7 mouse cellular contexts compared by ENCODE assay signal in genomic region chr13:49189970-49190870, GRCm38 (mm10). TPM values are rescaled to one million over a fixed set of nuclear protein-coding genes. Genes with fewer than 3 reads are reported as not detected.
DNase-seq lines count a peak whose midpoint lies in the region; ATAC-seq and TF ChIP-seq lines count a peak whose summit lies in the region.

No protein-coding gene starts in this region.

- H3K9ac ChIP-seq in heart, embryonic 12.5 days = peak overlapping the region; percentile 8; the same call in 1 of the 2 replicates
- 0 out of 2 replicates have a peak overlapping the region, but pooled peaks have one; percentile 8 for H3K9ac ChIP-seq in kidney, postnatal 0 days (ENCODE audit: low read depth, low read length)
- no peak overlapping the region for H3K9ac ChIP-seq in lung, postnatal 0 days (replicated peaks; ENCODE audit: low read depth)

- H3K4me1 ChIP-seq in bone marrow, adult 2 months (ENCODE audit: control insufficient read depth, insufficient read depth, low read length) = peaks cover 15% of the 10 kb centered on the region
- peaks cover 57% of the 10 kb centered on the region for H3K4me1 ChIP-seq in heart, embryonic 12.5 days (replicated peaks)
- peaks cover 45% of the 10 kb centered on the region for H3K4me1 ChIP-seq in kidney, postnatal 0 days (replicated peaks; ENCODE audit: insufficient read depth, low read length)
- H3K4me1 ChIP-seq in lung, postnatal 0 days (ENCODE audit: insufficient read depth, low read depth, low read length) = peaks cover 24% of the 10 kb centered on the region

- TF ChIP-seq EP300 in lung, postnatal 0 days (IDR thresholded peaks at IDR 0.05) = peak; percentile 83

- DNase-seq in kidney, postnatal 0 days (ENCODE audit: low spot score) = peak; percentile 45
- DNase-seq in lung, postnatal 0 days (ENCODE audit: low spot score) = peak; percentile 62
- no peak for DNase-seq in retina, postnatal 1 day
- no peak for DNase-seq in ovary, postnatal 14 days (ENCODE audit: low spot score)
- no peak for DNase-seq in layer of hippocampus, adult 2 months (ENCODE audit: low spot score in 2 of 2)

- ATAC-seq in heart, embryonic 12.5 days (ENCODE audit: insufficient number of reproducible peaks, low FRiP score) = no peak
- ATAC-seq in kidney, postnatal 0 days (replicated peaks; ENCODE audit: low FRiP score, low read depth) = no peak
- peak; percentile 27 for ATAC-seq in lung, postnatal 0 days

- H3K4me3 ChIP-seq in bone marrow, adult 2 months (replicated peaks; ENCODE audit: control insufficient read depth, low read depth, low read length) = no peak overlapping the region
- H3K4me3 ChIP-seq in heart, embryonic 12.5 days = no peak overlapping the region
- no peak overlapping the region for H3K4me3 ChIP-seq in kidney, postnatal 0 days (replicated peaks; ENCODE audit: low read depth, low read length)
- H3K4me3 ChIP-seq in lung, postnatal 0 days (ENCODE audit: low read depth, low read length) = no peak overlapping the region
- H3K4me3 ChIP-seq in layer of hippocampus, adult 2 months = no peak overlapping the region

- H3K27me3 ChIP-seq in heart, embryonic 12.5 days (replicated peaks) = no peaks in the 10 kb centered on the region
- no peaks in the 10 kb centered on the region for H3K27me3 ChIP-seq in kidney, postnatal 0 days (ENCODE audit: insufficient read depth, low read length)
- H3K27me3 ChIP-seq in lung, postnatal 0 days (replicated peaks; ENCODE audit: insufficient read depth, low read length) = no peaks in the 10 kb centered on the region

- H3K4me2 ChIP-seq in heart, embryonic 12.5 days = peak overlapping the region; percentile 11
- H3K4me2 ChIP-seq in kidney, postnatal 0 days (ENCODE audit: low read length) = peak overlapping the region; percentile 10; the same call in 1 of the 2 replicates
- H3K4me2 ChIP-seq in lung, postnatal 0 days (replicated peaks; ENCODE audit: low read depth, low read length) = no peak overlapping the region

- H3K27ac ChIP-seq in bone marrow, adult 2 months (ENCODE audit: control insufficient read depth, insufficient read depth, low read depth, low read length, poor library complexity) = peak overlapping the region; percentile 3; the same call in 1 of the 2 replicates
- 0 out of 2 replicates have a peak overlapping the region, but pooled peaks have one; percentile 26 for H3K27ac ChIP-seq in heart, embryonic 12.5 days (ENCODE audit: poor library complexity, severe bottlenecking)
- H3K27ac ChIP-seq in kidney, postnatal 0 days = peak overlapping the region; percentile 84
- H3K27ac ChIP-seq in lung, postnatal 0 days (ENCODE audit: low read length) = peak overlapping the region; percentile 32; the same call in 1 of the 2 replicates
- no peak overlapping the region for H3K27ac ChIP-seq in layer of hippocampus, adult 2 months

- no peaks in the 10 kb centered on the region for H3K9me3 ChIP-seq in heart, embryonic 12.5 days (replicated peaks)
- H3K9me3 ChIP-seq in kidney, postnatal 0 days (replicated peaks; ENCODE audit: low read length) = no peaks in the 10 kb centered on the region
- H3K9me3 ChIP-seq in lung, postnatal 0 days (ENCODE audit: low read length) = no peaks in the 10 kb centered on the region

- no peak for TF ChIP-seq POLR2A in bone marrow, adult 2 months (IDR thresholded peaks at IDR 0.05; ENCODE audit: borderline replicate concordance, control insufficient read depth, low read depth, low read length)

- 37% methylated on average over 12 of the region's 12 CpGs for WGBS in bone marrow, adult 2 months
- WGBS in heart, embryonic 12.5 days = 41% methylated on average over 12 of the region's 12 CpGs
- WGBS in kidney, postnatal 0 days = 49% methylated on average over 12 of the region's 12 CpGs
- 45% methylated on average over 12 of the region's 12 CpGs for WGBS in lung, postnatal 0 days

- TF ChIP-seq CTCF in bone marrow, adult 2 months (IDR thresholded peaks at IDR 0.05; ENCODE audit: control insufficient read depth, insufficient read depth, low read length) = no peak
- TF ChIP-seq CTCF in kidney, postnatal 0 days (IDR thresholded peaks at IDR 0.05; ENCODE audit: low read depth) = no peak
- no peak for TF ChIP-seq CTCF in lung, postnatal 0 days (IDR thresholded peaks at IDR 0.05)
- TF ChIP-seq CTCF in layer of hippocampus, adult 2 months (conservative IDR thresholded peaks at IDR 0.05) = no peak

- H3K36me3 ChIP-seq in heart, embryonic 12.5 days = peaks cover 15% of the 10 kb centered on the region
- peaks cover 7% of the 10 kb centered on the region; the same call in 1 of the 2 replicates for H3K36me3 ChIP-seq in kidney, postnatal 0 days (ENCODE audit: insufficient read depth, low read length)
- H3K36me3 ChIP-seq in lung, postnatal 0 days (ENCODE audit: insufficient read depth, low read length) = 0 out of 2 replicates have a peak, but pooled peaks cover 4% of the 10 kb centered on the region

RNA-seq across cellular contexts. Expression of gene Ninj1, which starts 2.9 kb away (rescaled TPM):
- 21.4 and 36.6 TPM in 2 replicates for polyA plus RNA-seq in bone marrow, adult 2 months (2011; ENCODE audit: insufficient read depth, insufficient read length, low replicate concordance, missing spikeins)
- 51.0 and 55.8 TPM in 2 replicates for polyA plus RNA-seq in heart, embryonic 12.5 days (2016; fragmentation: Nextera tagmentation; extraction: Ambion mirVana)
- polyA plus RNA-seq in kidney, postnatal 0 days (2015; fragmentation: Nextera tagmentation; extraction: Ambion mirVana) = 122 and 127 TPM in 2 replicates
- polyA plus RNA-seq in lung, postnatal 0 days (2015; fragmentation: Nextera tagmentation; extraction: Ambion mirVana) = 66.3 and 72.0 TPM in 2 replicates
- total RNA-seq in layer of hippocampus, adult 2 months (2021) = 10 to 100 TPM; 17.9 to 20.3 TPM

RNA-seq across cellular contexts. Expression of gene Card19, which starts 25.6 kb away (rescaled TPM):
- polyA plus RNA-seq in bone marrow, adult 2 months (2011; ENCODE audit: insufficient read depth, insufficient read length, low replicate concordance, missing spikeins) = 27.5 and 41.1 TPM in 2 replicates
- 76.4 and 81.2 TPM in 2 replicates for polyA plus RNA-seq in heart, embryonic 12.5 days (2016; fragmentation: Nextera tagmentation; extraction: Ambion mirVana)
- polyA plus RNA-seq in kidney, postnatal 0 days (2015; fragmentation: Nextera tagmentation; extraction: Ambion mirVana) = 71.3 and 77.0 TPM in 2 replicates
- polyA plus RNA-seq in lung, postnatal 0 days (2015; fragmentation: Nextera tagmentation; extraction: Ambion mirVana) = 90.4 and 112 TPM in 2 replicates
- total RNA-seq in layer of hippocampus, adult 2 months (2021) = 10 to 100 TPM; 14.8 to 15.3 TPM

RNA-seq across cellular contexts. Expression of gene Wnk2, which starts 42.4 kb away (rescaled TPM):
- polyA plus RNA-seq in bone marrow, adult 2 months (2011; ENCODE audit: insufficient read depth, insufficient read length, low replicate concordance, missing spikeins) = not detected in 2 replicates
- polyA plus RNA-seq in heart, embryonic 12.5 days (2016; fragmentation: Nextera tagmentation; extraction: Ambion mirVana) = 0.89 and 1.4 TPM in 2 replicates
- 0.50 and 0.60 TPM in 2 replicates for polyA plus RNA-seq in kidney, postnatal 0 days (2015; fragmentation: Nextera tagmentation; extraction: Ambion mirVana)
- polyA plus RNA-seq in lung, postnatal 0 days (2015; fragmentation: Nextera tagmentation; extraction: Ambion mirVana) = 0.36 and 0.39 TPM in 2 replicates
- 100 to 1,000 TPM in 1 of 2 experiments, 10 to 100 TPM in 1; 99.2 to 101 TPM for total RNA-seq in layer of hippocampus, adult 2 months (2021)

RNA-seq across cellular contexts. Expression of gene Susd3, which starts 58.3 kb away (rescaled TPM):
- 3.0 and 10.2 TPM in 2 replicates for polyA plus RNA-seq in bone marrow, adult 2 months (2011; ENCODE audit: insufficient read depth, insufficient read length, low replicate concordance, missing spikeins)
- polyA plus RNA-seq in heart, embryonic 12.5 days (2016; fragmentation: Nextera tagmentation; extraction: Ambion mirVana) = 0.63 and 0.80 TPM in 2 replicates
- polyA plus RNA-seq in kidney, postnatal 0 days (2015; fragmentation: Nextera tagmentation; extraction: Ambion mirVana) = 41.8 and 44.8 TPM in 2 replicates
- 2.5 TPM in 2 replicates for polyA plus RNA-seq in lung, postnatal 0 days (2015; fragmentation: Nextera tagmentation; extraction: Ambion mirVana)
- total RNA-seq in layer of hippocampus, adult 2 months (2021) = 1 to 10 TPM; 1.7 TPM

Comparison
In these comparisons a context has a peak if more than half of its experiments do, and no peak if none do; other contexts are left out.
1. DNase-seq: peak in kidney, postnatal 0 days (single experiment) and lung, postnatal 0 days (single experiment); none in retina, postnatal 1 day (single experiment), ovary, postnatal 14 days (single experiment) and layer of hippocampus, adult 2 months (0 of 2).